Mouse (Mus musculus) spleen, postnatal 10 days (tissue): Measurements from ENCODE around the gene Mga.

Experiments used
- DNase-seq, 2 experiments: peaks; one replicate each; pipeline ENCODE4 v3.0.0; 2021 to 2022; ENCODE audit warnings: low spot score in 2 of 2

The Mga gene

DNA sequence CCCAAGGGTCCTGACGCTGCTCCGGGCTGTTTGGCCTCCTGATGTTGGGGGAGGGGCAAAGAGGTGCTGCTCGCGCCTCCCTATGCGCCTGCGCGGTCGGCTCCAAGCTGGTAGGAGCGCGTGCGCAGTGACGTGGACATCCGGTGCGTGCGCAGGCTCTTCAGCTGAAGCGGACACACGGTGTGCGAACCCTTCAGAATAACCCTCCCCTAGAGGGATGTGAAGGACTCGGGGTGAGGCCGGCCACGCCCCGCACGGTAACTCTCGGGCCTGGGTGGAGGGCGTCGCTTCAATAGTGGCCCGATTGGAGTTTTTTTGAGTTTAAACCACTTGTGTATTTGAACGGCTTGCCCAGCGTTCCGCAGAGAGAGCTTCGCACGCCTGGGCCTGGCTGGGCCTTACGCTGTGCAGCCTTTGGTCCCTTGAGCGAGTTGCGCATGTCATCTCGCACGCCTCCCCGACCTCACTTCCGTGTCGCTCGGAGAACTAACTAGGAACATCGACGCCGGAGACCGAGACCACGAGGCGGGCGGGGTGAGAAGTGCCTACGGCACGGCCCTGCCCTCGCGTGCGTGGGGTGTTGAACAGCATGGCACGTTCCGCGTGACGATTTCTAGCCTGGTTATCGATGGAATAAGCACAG, at the start of gene Mga:
Gene Mga, plus strand, starts transcription at position 139 of the 643 bp plus-strand sequence.
- DNase-seq = peak; percentile 89 to 98

DNA sequence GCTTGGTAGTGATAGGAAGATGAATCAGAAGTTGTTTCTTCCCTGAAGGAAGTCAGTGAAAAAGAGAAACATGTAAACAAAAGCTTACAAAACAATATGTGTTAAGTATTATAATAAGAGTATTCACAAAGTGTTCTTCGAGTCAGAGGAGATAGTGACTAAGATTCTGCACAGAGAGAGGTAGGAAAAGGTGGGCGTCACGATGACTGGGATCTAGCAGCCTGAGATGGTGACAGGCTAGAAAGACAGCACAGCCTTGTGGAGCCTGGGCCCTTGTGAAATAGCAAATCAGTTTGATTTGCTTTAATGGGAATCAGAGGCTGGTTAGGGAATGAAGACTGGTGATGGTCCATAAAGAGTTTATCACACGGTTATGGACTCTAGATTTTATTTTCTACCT, 43.2 kb upstream of the Mga start:
- DNase-seq = no peak

DNA sequence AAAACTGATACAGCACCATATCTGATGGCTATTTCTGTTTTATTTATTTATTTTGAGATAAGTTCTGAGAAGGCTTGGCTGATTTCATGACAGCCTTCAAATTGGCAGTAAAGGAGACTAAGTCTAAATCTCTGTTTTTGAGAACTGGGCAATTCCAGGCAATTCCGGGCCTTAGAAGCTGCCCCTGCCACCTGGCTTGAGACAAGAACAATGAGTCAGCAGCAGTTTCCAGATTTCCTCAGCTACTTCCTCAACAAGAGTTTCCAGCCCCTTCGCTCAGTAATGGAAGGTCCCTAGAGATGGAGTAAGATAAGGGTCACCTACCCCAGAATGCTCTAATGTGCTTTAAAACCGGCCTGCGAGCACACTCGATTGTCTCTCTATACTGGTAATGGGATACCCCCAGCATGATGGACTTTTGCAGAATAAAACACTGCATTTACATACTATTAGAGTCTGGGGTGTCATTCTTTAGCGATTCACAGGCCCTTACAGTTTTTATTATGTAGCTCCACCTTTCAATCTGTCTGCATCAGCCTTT, 41.6 kb upstream of the Mga start:
- DNase-seq = no peak

DNA sequence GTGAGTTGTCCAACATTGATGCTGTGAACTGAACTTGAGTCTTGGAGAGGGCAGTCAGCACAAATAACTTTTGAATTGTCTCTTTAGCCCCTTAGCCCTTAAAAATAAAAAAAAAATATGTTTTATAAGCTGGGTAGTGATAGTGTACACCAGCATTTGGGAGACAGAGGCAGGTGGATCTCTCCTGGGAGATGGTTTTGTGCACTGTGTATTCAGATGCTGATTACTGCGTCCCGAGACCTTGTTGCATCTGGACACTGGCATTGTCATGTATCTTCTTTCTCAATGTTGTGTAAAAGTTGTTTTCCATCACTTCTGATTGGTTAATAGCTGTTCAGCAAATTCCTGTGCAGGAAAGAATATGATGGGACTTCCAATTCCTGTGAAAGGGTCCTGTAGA, 39.7 kb upstream of the Mga start:
- DNase-seq = no peak

DNA sequence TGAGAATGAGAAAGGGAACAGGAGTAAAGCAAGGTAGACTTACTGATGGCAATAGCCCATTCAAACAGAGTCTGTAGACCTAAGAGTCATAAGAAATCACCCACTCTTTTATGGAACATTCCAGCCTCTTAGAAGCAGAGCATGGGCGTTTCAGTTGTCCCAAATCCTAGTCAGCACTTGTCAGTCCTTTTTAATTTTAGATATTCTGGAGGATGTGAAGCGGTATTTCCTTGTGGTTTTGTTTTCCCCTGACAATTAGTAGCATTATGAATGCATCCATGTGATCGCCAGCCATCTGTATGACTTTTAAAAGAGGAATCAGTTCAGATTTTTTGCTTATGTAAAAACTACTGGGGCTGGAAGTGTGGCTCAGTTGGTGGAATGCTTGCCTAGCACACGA, 32.5 kb upstream of the Mga start:
- DNase-seq = no peak

DNA sequence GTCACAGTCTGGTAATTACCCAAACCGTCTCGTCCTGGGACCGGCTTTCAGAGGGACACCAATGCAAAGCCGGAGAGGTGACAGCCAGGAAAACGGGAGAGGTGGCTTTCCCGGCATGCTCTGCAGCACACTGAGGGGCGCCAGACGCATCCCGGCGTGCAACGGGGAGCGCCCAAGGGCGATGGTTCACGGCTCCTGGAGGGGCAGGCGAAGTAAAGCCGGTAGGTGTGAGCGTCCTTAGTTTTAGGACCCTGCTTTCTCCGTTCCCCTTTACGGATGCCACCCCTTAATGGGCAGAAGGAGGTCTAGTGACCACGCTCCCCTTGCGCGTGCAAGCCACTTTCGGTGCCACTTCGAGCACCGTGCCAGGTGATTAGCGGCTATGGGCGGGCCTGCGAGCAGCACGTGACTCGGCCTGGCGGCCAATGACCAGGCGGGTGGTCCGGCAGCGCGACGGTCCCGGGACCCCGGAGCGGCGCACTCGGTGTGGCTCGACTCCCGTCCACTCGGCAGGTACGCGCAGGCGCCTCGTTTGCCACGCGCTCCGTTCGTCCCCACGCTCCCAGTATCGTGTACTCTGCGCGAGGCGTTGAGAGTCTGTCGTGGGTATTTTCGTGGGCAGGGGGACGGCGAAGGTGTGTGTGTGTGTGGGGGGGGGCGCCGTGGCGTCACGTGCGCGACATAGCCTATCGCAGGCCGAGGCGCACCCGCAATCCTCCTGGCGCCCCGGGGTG, 24.5 kb upstream of the Mga start:
- peak; percentile 57 to 68 for DNase-seq

DNA sequence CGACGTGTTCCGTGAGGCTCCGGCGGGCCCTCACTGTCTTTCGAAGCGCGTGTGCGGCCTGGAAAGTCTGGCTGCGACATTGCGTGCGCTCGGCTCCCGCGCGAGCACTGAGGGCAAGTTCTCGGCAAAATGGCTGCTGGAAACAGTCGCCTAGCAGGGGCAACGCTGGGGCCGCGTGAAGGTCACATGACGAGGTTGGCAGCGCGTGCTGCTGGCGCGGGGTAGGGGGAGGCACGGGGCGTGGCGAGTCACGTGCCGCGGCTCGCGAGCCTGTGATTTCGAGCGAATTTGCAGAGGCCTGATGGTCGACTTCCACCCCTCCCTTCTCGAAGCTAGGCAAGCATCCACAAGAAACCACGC, 23.9 kb upstream of the Mga start:
- peak; percentile 49 to 78 for DNase-seq

DNA sequence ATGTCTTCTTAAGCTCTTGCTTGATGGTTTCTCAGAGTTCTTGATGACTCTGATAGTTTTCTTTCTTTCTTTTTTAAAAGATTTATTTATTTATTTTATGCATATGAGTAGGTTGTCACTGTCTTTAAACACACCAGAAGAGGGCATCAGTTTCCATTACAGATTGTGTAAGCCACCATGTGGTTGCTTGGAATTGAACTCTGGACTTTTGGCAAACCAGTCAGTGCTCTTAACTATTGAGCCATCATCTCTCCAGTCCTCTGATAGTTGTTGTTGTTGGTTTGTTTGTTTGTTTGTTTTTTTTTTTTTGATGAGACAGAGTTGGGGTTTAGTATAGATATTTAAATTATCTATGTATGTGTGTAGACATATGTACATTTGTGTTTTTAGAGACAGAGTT, 21.0 kb upstream of the Mga start:
- DNase-seq = no peak

DNA sequence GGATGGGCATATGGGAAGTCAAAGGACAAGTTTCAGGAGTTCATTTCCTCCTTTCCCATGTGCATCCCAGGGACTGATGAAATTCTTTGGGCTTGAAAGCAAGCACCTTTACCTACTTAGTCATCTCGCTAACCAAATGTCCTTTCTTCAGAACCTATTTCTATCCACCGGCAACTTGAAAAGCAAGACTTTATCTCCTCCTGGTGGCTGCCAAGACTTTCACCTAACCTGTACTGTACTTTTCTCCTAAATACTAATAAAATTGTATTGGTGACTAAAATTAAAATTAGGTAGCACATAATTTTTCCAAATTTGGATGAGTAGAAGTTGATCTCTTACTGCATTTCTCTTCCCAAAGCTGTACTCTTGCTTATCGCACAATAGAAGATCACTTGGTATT, 9.8 kb upstream of the Mga start:
- DNase-seq = no peak

DNA sequence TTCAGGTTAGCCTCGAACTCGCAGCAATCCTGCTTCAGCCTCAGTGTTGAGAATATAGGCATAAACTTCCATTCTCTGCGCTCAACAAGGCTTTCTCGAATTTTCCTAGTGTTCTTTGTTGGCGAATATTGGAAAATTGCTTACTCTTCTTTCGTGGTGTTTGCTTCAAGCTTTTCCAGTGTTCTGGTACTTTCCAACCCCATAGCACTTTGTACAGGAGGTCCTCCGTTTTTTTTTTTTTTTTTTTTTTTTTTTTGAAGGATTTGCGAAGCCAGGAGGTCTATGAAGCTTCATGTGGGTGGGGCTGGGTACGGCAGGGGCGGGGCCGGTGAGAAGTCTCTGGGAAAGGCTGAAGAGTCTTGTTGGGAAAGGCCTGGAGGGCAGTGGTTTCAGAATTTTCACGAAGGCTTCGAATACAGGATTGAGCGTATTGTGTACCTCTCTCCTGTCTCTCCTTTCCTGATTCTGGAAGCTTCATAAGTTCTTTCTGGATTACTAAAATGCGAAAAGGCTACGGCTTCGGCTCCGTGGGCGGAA, 407 bp upstream of the Mga start:
- peak in 1 of 2 experiments; percentile 14 for DNase-seq

DNA sequence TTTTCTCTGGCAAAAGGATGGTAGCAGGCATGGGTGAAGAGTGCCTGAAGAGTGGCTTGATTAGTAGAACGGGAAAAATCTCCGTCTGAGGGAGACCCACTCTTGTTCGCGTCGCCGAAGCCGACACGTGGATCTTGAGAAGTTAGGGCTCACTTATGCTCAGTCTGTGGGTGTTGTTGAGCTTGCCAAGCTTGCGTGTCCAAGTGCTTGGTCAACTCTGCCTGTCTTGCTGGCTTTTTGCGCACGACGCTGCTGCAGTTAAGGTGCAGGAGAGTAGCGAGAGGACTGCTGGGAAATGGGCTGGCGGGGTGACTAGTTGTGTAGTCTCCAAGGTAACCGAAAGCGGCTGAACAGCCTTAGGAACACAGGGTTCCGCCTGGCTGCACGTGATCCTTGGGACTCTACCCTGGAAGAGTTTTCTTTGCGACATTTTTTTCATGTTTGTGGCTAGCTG, 1.1 kb downstream of the Mga start:
- peak; percentile 32 to 70 for DNase-seq

DNA sequence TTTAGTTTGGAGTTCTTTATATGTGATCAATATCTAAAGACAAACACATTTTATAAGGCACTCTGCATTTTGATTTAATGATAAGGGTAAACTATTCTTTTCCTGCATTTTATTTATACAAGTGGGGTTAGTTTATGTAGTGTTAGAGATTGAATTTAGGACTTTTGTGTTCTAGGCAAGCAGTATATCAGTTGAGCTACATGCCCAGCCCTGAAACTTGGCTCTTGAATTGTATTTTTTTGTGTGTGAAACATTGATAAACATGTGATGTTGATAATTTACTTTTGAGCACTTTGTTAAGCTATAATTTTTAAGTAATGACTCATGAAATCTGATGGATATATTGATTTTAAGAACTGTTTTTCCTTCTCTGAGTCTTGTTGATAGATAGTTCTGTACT, 19.0 kb downstream of the Mga start:
- DNase-seq = no peak

DNA sequence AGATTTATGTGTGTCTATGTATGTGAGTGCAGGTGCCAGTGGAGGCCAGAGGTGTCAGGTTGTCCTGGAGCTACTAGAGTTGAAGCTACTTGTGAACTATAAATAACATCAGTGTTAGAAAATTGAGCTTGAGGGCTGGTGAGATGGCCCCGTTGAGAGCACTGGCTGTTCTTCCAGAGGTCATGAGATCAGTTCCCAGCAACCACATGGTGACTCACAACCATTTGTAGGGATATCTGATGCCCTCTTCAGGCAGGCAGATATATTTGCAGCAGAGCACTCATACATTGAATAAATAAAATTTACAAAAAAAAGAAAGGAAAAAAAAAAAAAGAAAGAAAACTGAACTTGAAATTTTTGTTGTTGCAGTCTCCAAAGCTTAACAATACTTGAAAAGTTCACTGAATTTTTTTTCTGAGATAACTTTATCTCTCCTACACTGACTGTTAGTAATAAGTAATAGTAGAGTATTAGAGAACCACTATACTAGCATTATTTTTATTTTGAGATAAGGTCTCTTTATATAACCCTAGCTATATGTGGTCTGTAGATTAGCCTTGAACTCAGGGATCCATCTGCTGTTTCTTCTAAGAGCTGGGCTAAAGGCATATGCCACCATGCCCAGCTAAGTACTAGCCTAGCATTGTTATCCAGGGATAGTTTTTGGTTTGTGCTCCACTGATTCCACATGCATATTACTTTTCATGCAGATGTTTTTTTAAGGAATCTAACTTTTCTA, 20.8 kb downstream of the Mga start:
- DNase-seq = no peak

DNA sequence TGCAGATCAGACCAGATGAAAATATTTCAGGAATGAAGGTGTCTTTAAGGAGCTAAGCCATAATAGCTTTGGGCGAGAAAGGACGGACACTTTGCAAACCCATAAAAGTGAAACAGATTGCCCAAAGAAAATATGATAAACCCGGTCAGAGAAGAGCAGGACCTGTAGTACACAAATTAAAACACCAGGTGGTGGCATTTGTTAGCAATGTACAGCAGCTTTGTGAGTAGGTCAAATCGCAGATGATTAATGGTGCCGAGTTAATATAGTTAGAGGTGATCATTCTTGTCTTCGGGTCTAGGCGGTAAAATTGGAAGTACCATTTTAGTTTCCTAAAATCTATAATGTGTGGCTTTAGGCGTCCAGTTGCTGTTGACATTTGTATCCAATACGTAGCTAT, 73.5 kb downstream of the Mga start:
- DNase-seq = peak in 1 of 2 experiments; percentile 63

DNA sequence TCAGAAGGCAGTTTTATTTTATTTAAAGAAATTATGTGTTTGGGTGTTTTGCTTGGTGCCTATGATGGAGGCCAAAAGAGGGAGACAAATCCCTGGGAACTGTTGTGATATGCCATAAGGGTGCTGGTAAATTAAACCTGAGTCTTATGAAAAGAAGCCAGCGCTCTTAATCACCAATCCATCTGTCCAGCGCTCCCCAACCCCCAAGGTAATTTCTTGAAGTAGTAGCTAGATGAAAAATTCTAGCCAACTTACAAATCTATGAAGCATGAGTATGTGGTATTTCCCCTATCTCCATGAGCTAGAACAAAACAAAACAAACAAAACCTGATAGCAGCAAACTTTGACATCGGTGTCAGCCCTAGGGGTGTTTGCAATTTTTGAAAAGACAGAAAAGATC, 74.3 kb downstream of the Mga start:
- DNase-seq = no peak

DNA sequence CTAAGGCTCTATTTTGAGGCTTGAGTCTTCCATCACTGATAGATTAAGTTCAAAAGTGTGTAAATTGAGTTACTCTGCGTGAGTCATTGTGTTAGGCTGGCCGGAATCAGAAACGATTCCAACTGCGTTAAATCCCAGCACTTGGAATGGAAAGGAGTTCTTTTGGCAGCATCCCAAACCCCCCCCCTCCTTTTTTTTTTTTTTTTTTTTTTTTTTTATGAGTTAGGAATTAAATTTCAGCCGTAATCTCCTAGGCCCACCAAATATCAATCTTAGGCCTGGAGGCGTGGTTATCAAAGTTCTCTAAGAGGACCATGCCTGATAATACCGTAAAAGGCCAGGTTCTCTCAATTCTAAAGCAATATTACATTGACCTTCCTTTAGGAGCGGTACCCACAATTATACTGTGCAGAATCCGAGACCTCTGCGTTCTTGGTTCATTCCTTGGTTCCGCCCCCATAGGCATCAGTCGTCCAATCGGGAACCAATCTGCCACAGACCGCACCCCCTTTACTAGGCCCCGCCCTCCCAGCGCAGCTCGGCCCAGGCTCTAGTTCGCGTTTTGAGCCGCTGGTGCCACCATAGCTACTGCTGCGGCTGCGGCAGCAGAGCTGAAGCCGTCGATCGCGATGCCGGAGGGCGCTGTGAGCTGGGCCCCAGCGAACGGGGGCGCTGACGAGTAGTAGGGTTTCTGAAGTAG, 75.0 kb downstream of the Mga start:
- DNase-seq = peak; percentile 92 to 97

DNA sequence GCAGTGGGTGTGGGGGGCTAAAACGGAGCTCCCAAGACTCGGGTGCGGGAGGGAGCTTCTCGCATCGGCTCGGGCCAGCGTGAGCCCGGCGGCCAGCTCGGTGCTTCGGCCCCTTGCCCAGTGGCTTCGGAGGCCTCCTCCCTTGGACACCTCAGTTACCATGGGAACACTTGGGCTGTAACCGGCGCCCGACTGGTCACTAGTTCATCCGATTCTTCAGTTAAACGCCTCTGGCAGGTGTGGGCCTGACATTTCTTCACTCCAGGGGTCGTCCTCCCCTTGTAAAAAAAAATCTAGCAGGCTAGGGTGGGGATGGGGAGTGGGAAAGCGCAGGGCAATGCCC, 75.5 kb downstream of the Mga start, which contains the start of gene Mapkbp1:
Gene Mapkbp1, plus strand, starts transcription at position 163 of the 343 bp plus-strand sequence.
- no peak for DNase-seq

DNA sequence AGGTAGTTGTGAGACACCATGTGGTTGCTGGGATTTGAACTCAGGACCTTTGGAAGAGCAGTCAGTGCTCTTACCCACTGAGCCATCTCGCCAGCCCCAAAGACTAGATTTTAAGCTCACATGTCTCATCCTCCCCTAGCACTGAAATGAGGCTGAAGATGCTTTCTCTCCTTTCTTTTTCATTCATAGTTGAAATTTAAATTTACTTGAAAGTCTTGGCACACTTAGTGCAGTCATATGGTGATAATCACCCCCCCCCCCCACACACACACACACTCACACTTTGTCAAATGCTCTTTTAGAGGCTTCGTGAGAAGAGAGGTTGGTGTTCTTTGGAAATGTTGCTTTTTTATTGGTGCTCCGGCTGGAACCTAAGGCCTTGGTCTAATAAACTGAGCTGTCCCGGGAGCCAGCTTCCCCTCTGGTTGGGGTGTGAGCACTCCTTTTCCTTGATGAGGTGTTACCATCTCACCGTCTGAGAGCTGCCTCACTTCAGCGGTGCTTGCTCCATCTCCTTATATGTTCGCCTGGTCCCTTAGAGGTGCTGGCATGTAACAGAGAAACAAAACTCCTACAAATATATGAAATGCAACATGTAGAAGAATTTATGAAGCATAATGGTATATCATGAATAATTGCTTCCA, 83.4 kb downstream of the Mga start:
- DNase-seq = no peak

DNA sequence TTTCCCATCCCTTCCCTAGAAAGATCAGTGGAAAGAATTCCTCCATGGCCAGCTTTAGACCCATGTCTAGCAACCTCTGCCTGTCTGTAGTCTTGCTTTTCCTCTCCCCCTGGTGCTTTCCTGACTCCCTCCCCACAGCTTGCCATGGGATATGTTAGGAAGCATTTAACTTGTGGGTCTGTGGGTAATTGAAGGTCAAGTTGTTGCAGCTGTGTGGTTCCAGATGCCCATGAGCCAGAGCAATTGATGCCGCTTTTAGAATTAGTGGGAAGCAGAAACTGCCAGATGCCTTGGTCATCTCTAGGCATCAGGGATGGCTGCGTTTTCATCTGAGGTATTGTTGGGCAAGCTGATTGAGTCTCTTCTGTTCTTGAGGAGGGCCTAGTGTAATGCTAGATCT, 84.6 kb downstream of the Mga start:
- no peak for DNase-seq

DNA sequence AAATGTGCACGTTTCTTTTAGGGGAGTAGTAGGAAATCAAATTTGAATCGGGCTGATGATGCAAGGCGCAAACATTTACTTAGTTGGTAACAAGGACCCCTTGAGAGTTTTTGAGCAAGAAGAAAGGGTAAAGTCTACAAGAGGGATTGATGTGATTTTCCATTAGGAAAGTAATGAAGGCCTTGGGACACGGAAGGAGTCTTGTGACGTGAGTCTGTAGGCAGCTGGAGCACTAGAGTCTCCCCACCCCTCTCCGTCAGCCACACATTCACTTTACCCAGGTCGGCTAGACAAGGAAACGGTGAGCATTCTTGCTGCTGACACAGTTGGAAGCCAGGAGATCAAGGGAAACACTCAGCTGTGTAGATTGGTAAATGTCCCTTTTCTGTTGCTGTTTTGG, 88.8 kb downstream of the Mga start:
- no peak for DNase-seq

DNA sequence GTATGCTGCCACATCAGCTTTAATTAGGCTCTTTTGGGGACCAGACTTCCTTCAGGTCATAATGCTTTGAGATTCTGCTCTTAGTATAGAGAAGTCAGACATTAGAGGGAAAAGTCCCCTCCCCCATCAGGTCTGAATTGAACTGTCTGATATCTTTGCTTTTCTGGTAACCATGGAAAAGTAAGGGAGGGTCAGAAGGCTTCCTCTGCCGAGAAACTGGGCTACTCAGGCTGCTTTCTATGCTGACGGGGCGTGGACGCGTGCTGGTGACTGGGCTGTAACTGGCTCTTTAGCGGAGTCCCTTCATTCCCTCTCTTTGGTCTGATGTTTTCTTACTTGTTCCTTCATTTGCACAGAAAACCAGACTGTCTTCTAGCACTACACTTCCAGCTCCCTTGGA, 89.3 kb downstream of the Mga start:
- DNase-seq = no peak
